Mouse (Mus musculus) myocyte (in vitro differentiated cells): Measurements from ENCODE around the gene Ets1.

Experiments used
- CEBPB ChIP-seq: IDR thresholded peaks from 2 replicates; pipeline ENCODE4 v1.6.1; 2011; ENCODE audit warnings: mild to moderate bottlenecking, moderate library complexity; ENCODE audit not compliant: poor library complexity, insufficient read depth, severe bottlenecking
- E2F4 ChIP-seq: IDR thresholded peaks from one replicate; pipeline ENCODE4 v1.6.1; 2011; ENCODE audit warnings: mild to moderate bottlenecking, control low read depth, moderate library complexity; ENCODE audit not compliant: insufficient read depth
- MAX ChIP-seq: IDR thresholded peaks from one replicate; pipeline ENCODE4 v1.6.1; 2011; ENCODE audit warnings: low read depth, mild to moderate bottlenecking, control low read depth
- MYOD1 ChIP-seq, 3 experiments: IDR thresholded peaks; one replicate each; pipeline ENCODE4 v1.6.1; 2011; ENCODE audit warnings: control low read depth in 2 of 3, low read depth in 2 of 3, mild to moderate bottlenecking in 2 of 3, moderate library complexity in 1 of 3; ENCODE audit not compliant: insufficient read length in 2 of 3, control insufficient read depth in 1 of 3
- MYOG ChIP-seq, 3 experiments: IDR thresholded peaks; one replicate each; pipeline ENCODE4 v1.6.1; 2011; ENCODE audit warnings: control low read depth in 2 of 3, low read depth in 2 of 3, mild to moderate bottlenecking in 2 of 3; ENCODE audit not compliant: insufficient read length in 2 of 3, control insufficient read depth in 1 of 3, insufficient read depth in 1 of 3
- POLR2A ChIP-seq: IDR thresholded peaks from one replicate; pipeline ENCODE4 v1.6.1; 2011; ENCODE audit warnings: low read depth, mild to moderate bottlenecking, control low read depth, moderate library complexity; ENCODE audit not compliant: insufficient read length
- POLR2AphosphoS2 ChIP-seq: IDR thresholded peaks from one replicate; pipeline ENCODE4 v1.6.1; 2011; ENCODE audit warnings: low read depth, control low read depth; ENCODE audit not compliant: insufficient read length
- SRF ChIP-seq: IDR thresholded peaks from one replicate; pipeline ENCODE4 v1.6.1; 2011; ENCODE audit warnings: low read depth; ENCODE audit not compliant: control insufficient read depth, insufficient read length
- TCF12 ChIP-seq: IDR thresholded peaks from one replicate; pipeline ENCODE4 v1.6.1; 2011; ENCODE audit warnings: mild to moderate bottlenecking, control low read depth; ENCODE audit not compliant: poor library complexity, insufficient read depth, severe bottlenecking
- USF1 ChIP-seq: IDR thresholded peaks from one replicate; pipeline ENCODE4 v1.6.1; 2011; ENCODE audit warnings: low read depth, mild to moderate bottlenecking, control low read depth, moderate library complexity

DNA sequence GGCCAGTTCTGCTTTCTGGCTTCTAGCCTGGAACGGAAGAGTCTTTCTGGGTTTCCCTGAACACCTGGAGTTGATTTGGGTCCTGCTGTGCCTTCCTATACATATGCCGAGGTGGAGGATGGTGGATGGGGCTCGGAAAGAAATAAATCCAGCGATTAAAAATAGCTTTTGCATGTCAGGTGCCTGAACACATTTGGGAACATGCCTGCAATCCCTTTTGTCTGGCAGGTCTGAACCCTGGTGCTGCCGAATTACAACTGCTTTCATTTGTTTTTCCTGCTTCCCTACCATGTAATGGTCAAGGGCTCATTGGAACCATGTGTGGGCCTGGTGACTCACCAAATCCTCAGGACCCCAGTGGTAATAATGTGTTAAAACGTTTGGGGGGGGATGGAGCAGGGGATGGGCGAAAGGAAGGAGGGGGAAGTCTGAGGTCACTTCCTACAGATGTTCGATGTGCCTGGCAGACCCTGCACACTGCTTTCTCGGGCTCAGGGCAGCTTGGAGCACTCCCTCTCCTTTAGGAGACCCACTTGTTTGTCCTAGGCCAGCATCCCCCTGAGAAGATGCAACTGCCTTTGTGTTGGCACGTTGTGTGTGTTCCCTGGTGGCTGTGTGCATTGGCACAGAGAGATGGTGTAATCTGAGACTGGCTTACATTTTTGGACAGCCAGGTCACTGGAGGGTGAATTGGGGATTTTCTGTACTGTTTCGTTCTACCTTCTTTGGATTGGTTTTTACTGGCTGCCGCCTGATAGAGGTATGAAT, 84.4 kb downstream of the Ets1 start:
- no peak for TF ChIP-seq USF1
- no peak for TF ChIP-seq MYOG (IDR thresholded peaks at IDR 0.05; ENCODE audit: control insufficient read depth in 1 of 3, insufficient read depth in 1 of 3, insufficient read length in 2 of 3, low read depth in 2 of 3)
- no peak for TF ChIP-seq POLR2A
- TF ChIP-seq SRF: no peak
- TF ChIP-seq MAX: no peak
- TF ChIP-seq MYOD1 (IDR thresholded peaks at IDR 0.05; ENCODE audit: control insufficient read depth in 1 of 3, insufficient read length in 2 of 3, low read depth in 2 of 3): no peak
- TF ChIP-seq TCF12: no peak
- TF ChIP-seq POLR2AphosphoS2: no peak
- TF ChIP-seq CEBPB: no peak
- TF ChIP-seq E2F4: no peak
